Mouse (Mus musculus): ENCODE data around the gene Tbc1d25. TPM values are rescaled to one million over a fixed set of nuclear protein-coding genes. Genes with fewer than 3 reads are reported as not detected.

The Tbc1d25 gene
- total RNA-seq, 1 experiment, result 10.5 TPM

- in situ Hi-C loops (cut with MboI; ENCODE audit: low sequenced_read_pairs in 2 of 2, unreplicated experiment in 2 of 2), result no loop called here
- Histone ChIP-seq H3K9ac (ENCODE audit: insufficient read depth, low read depth, low read length, poor library complexity, severe bottlenecking) (peak within 1 kb of the TSS; percentile 71), H3K4me3 (ENCODE audit: insufficient read depth in 1 of 2, low read depth in 1 of 2, low read length in 2 of 2, poor library complexity in 1 of 2, severe bottlenecking in 1 of 2) (peak within 1 kb of the TSS; percentile 86 to 92), H3K4me1 (ENCODE audit: control insufficient read depth in 2 of 2, insufficient read depth in 2 of 2, low read length in 2 of 2, poor library complexity in 1 of 2) (no peaks in the 10 kb centered on the region), H3K9me3 (ENCODE audit: control insufficient read depth, insufficient read depth, low read depth, low read length) (no peaks in the 10 kb centered on the region), H3K36me3 (ENCODE audit: control insufficient read depth, insufficient read depth, low read length, poor library complexity, severe bottlenecking) (peaks cover 6% of the 10 kb centered on the region; the same call in 1 of the 2 replicates), H3K27ac (ENCODE audit: insufficient read depth, low read depth, low read length, poor library complexity, severe bottlenecking) (peak within 1 kb of the TSS; percentile 72)
- DNase-seq (ENCODE audit: low read depth, low spot score), result peak; percentile 66
- no peak for TF ChIP-seq CHD2 (IDR thresholded peaks at IDR 0.05; ENCODE audit: low read depth, low read length)
- TF ChIP-seq ZC3H11A (IDR thresholded peaks at IDR 0.05; ENCODE audit: borderline replicate concordance, low read depth, low read length), result no peak
These were observed 43.7 kb downstream of the Tbc1d25 start, which contains the start of gene Wdr13 for GRCm38 (mm10) chrX:8132017-8132976. Gene Wdr13, minus strand, starts transcription at chrX:8132892.

- in situ Hi-C loops (cut with MboI; ENCODE audit: low sequenced_read_pairs in 2 of 2, unreplicated experiment in 2 of 2), result no loop called here
- TF ChIP-seq ZC3H11A (IDR thresholded peaks at IDR 0.05; ENCODE audit: borderline replicate concordance, low read depth, low read length) (no peak), CHD2 (IDR thresholded peaks at IDR 0.05; ENCODE audit: low read depth, low read length) (no peak), HCFC1 (IDR thresholded peaks at IDR 0.05; ENCODE audit: borderline replicate concordance, insufficient read depth, low read length) (no peak), MAFK (IDR thresholded peaks at IDR 0.05; ENCODE audit: insufficient read depth, low read depth, low read length) (no peak), ZNF384 (IDR thresholded peaks at IDR 0.05; ENCODE audit: low read depth, low read length) (no peak)
- no peak for DNase-seq (ENCODE audit: low read depth, low spot score)
- Histone ChIP-seq H3K4me3 (ENCODE audit: insufficient read depth in 1 of 2, low read depth in 1 of 2, low read length in 2 of 2, poor library complexity in 1 of 2, severe bottlenecking in 1 of 2) (peak overlapping the region; percentile 9 to 86), H3K9ac (ENCODE audit: insufficient read depth, low read depth, low read length, poor library complexity, severe bottlenecking) (peak overlapping the region; percentile 49), H3K36me3 (ENCODE audit: control insufficient read depth, insufficient read depth, low read length, poor library complexity, severe bottlenecking) (peaks cover 6% of the 10 kb centered on the region; the same call in 1 of the 2 replicates), H3K9me3 (ENCODE audit: control insufficient read depth, insufficient read depth, low read depth, low read length) (no peaks in the 10 kb centered on the region), H3K4me1 (ENCODE audit: control insufficient read depth in 2 of 2, insufficient read depth in 2 of 2, low read length in 2 of 2, poor library complexity in 1 of 2) (no peaks in the 10 kb centered on the region), H3K27ac (ENCODE audit: insufficient read depth, low read depth, low read length, poor library complexity, severe bottlenecking) (no peak overlapping the region)
These were observed 44.6 kb downstream of the Tbc1d25 start for GRCm38 (mm10) chrX:8131393-8131792.

GRCm38 (mm10) chrX:8125235-8125634 is 50.7 kb downstream of the Tbc1d25 start:
- no peaks in the 10 kb centered on the region for H3K9me3 ChIP-seq (ENCODE audit: control insufficient read depth, insufficient read depth, low read depth, low read length)
- H3K9ac ChIP-seq (ENCODE audit: insufficient read depth, low read depth, low read length, poor library complexity, severe bottlenecking), result no peak overlapping the region
- H3K27ac ChIP-seq (ENCODE audit: insufficient read depth, low read depth, low read length, poor library complexity, severe bottlenecking), result no peak overlapping the region
- H3K36me3 ChIP-seq (ENCODE audit: control insufficient read depth, insufficient read depth, low read length, poor library complexity, severe bottlenecking), result peaks cover 8% of the 10 kb centered on the region; the same call in 1 of the 2 replicates
- DNase-seq (ENCODE audit: low read depth, low spot score), result no peak
- TF ChIP-seq MAFK (IDR thresholded peaks at IDR 0.05; ENCODE audit: insufficient read depth, low read depth, low read length), result no peak
- no peak for TF ChIP-seq ZC3H11A (IDR thresholded peaks at IDR 0.05; ENCODE audit: borderline replicate concordance, low read depth, low read length)
- TF ChIP-seq CHD2 (IDR thresholded peaks at IDR 0.05; ENCODE audit: low read depth, low read length), result no peak
- no peak for TF ChIP-seq HCFC1 (IDR thresholded peaks at IDR 0.05; ENCODE audit: borderline replicate concordance, insufficient read depth, low read length)
- TF ChIP-seq ZNF384 (IDR thresholded peaks at IDR 0.05; ENCODE audit: low read depth, low read length), result no peak
- H3K4me1 ChIP-seq (ENCODE audit: control insufficient read depth in 2 of 2, insufficient read depth in 2 of 2, low read length in 2 of 2, poor library complexity in 1 of 2), result no peaks in the 10 kb centered on the region
- no peak overlapping the region for H3K4me3 ChIP-seq (ENCODE audit: insufficient read depth in 1 of 2, low read depth in 1 of 2, low read length in 2 of 2, poor library complexity in 1 of 2, severe bottlenecking in 1 of 2)
- in situ Hi-C loops (cut with MboI; ENCODE audit: low sequenced_read_pairs in 2 of 2, unreplicated experiment in 2 of 2), result no loop called here

GRCm38 (mm10) chrX:8123821-8124470 is 52.0 kb downstream of the Tbc1d25 start:
- Histone ChIP-seq H3K36me3 (ENCODE audit: control insufficient read depth, insufficient read depth, low read length, poor library complexity, severe bottlenecking) (peaks cover 5% of the 10 kb centered on the region; the same call in 1 of the 2 replicates), H3K4me3 (ENCODE audit: insufficient read depth in 1 of 2, low read depth in 1 of 2, low read length in 2 of 2, poor library complexity in 1 of 2, severe bottlenecking in 1 of 2) (no peak overlapping the region), H3K9ac (ENCODE audit: insufficient read depth, low read depth, low read length, poor library complexity, severe bottlenecking) (no peak overlapping the region), H3K9me3 (ENCODE audit: control insufficient read depth, insufficient read depth, low read depth, low read length) (no peaks in the 10 kb centered on the region), H3K27ac (ENCODE audit: insufficient read depth, low read depth, low read length, poor library complexity, severe bottlenecking) (no peak overlapping the region), H3K4me1 (ENCODE audit: control insufficient read depth in 2 of 2, insufficient read depth in 2 of 2, low read length in 2 of 2, poor library complexity in 1 of 2) (no peaks in the 10 kb centered on the region)
- in situ Hi-C loops (cut with MboI; ENCODE audit: low sequenced_read_pairs in 2 of 2, unreplicated experiment in 2 of 2), result no loop called here
- no peak for TF ChIP-seq ZC3H11A (IDR thresholded peaks at IDR 0.05; ENCODE audit: borderline replicate concordance, low read depth, low read length)
- TF ChIP-seq CHD2 (IDR thresholded peaks at IDR 0.05; ENCODE audit: low read depth, low read length), result no peak
- no peak for TF ChIP-seq HCFC1 (IDR thresholded peaks at IDR 0.05; ENCODE audit: borderline replicate concordance, insufficient read depth, low read length)
- no peak for TF ChIP-seq ZNF384 (IDR thresholded peaks at IDR 0.05; ENCODE audit: low read depth, low read length)
- TF ChIP-seq MAFK (IDR thresholded peaks at IDR 0.05; ENCODE audit: insufficient read depth, low read depth, low read length), result no peak
- DNase-seq (ENCODE audit: low read depth, low spot score), result no peak
